Mouse (Mus musculus) frontal cortex, adult 2 months (tissue): ENCODE data around the gene Olfr1034. TPM values are rescaled to one million over a fixed set of nuclear protein-coding genes. Genes with fewer than 3 reads are reported as not detected.
"Not testable (repeated sequence)": the region's sequence is repeated elsewhere in the genome, so short reads cannot be mapped to it uniquely, and the experiment has no call there.

Experiments
- DNase-seq, 2 experiments: peaks; one replicate each; pipeline ENCODE4 v3.0.0; 2022; ENCODE audit warnings: low spot score in 1 of 2; ENCODE audit errors: extremely low spot score in 1 of 2
- polyA plus RNA-seq: library from polyadenylated mRNA; depleted of rRNA; stranded (reverse); fragments of >200 nt; gene quantifications from 2 replicates; pipeline ENCODE4 v1.2.3, GENCODE M21; 2012; rRNA removed

Olfr1034 gene
- 0.02 TPM in 1 of 2 replicates, not detected in the other for polyA plus RNA-seq

- DNase-seq: no peak
Observed at GRCm38 (mm10) chr2:86045561-86045960, at the start of gene Olfr1034. Gene Olfr1034 (plus strand): TSS chr2:86045861.

- no peak for DNase-seq
Observed at GRCm38 (mm10) chr2:86005240-86005639, 40.4 kb upstream of the Olfr1034 start, which contains the start of gene Olfr1032. Gene Olfr1032 (plus strand): TSS chr2:86005540.

- not testable (repeated sequence) for DNase-seq
Observed at GRCm38 (mm10) chr2:86020406-86020805, 25.3 kb upstream of the Olfr1034 start, which contains the start of gene Olfr1033. Gene Olfr1033 (plus strand): TSS chr2:86020633.

GRCm38 (mm10) chr2:86021518-86021917, 24.1 kb upstream of the Olfr1034 start:
- not testable (repeated sequence) for DNase-seq

- DNase-seq: not testable (repeated sequence)
Observed at GRCm38 (mm10) chr2:86050777-86051176, 5.1 kb downstream of the Olfr1034 start.

GRCm38 (mm10) chr2:86063766-86064165, 18.1 kb downstream of the Olfr1034 start:
- DNase-seq: not testable (repeated sequence)

GRCm38 (mm10) chr2:86070189-86070588, 24.5 kb downstream of the Olfr1034 start:
- DNase-seq: no peak

- DNase-seq: not testable (repeated sequence)
Observed at GRCm38 (mm10) chr2:86073692-86074091, 28.0 kb downstream of the Olfr1034 start, which contains the start of gene Olfr1036. Gene Olfr1036 (plus strand): TSS chr2:86073992.

- not testable (repeated sequence) for DNase-seq
Observed at GRCm38 (mm10) chr2:86080478-86080877, 34.8 kb downstream of the Olfr1034 start.

- no peak for DNase-seq
Observed at GRCm38 (mm10) chr2:86087285-86087684, 41.6 kb downstream of the Olfr1034 start, which contains the start of gene Olfr1037. Gene Olfr1037 (minus strand): TSS chr2:86087385.

Other genes starting within 250 kb of the Olfr1034 start
- gene Olfr1016, start 243.3 kb upstream of the Olfr1034 start, polyA plus RNA-seq: not detected in 2 replicates
- 0.27 TPM in 1 of 2 replicates, not detected in the other for gene Olfr1018, start 227.4 kb upstream of the Olfr1034 start, polyA plus RNA-seq
- gene Olfr1019, start 200.4 kb upstream of the Olfr1034 start, polyA plus RNA-seq: 0.06 TPM in 1 of 2 replicates, not detected in the other
- gene Olfr1020, start 198.8 kb upstream of the Olfr1034 start, polyA plus RNA-seq: not detected in 2 replicates
- not detected in 2 replicates for gene Olfr1022, start 177.3 kb upstream of the Olfr1034 start, polyA plus RNA-seq
- gene Olfr1023, start 160.2 kb upstream of the Olfr1034 start, polyA plus RNA-seq: not detected in 2 replicates
- gene Olfr1024, start 140.8 kb upstream of the Olfr1034 start, polyA plus RNA-seq: not detected in 2 replicates
- not detected in 2 replicates for gene Olfr1025-ps1, start 130.7 kb upstream of the Olfr1034 start, polyA plus RNA-seq
- gene Olfr1026, start 124.3 kb upstream of the Olfr1034 start, polyA plus RNA-seq: not detected in 2 replicates
- not detected in 2 replicates for gene Olfr1028, start 95.4 kb upstream of the Olfr1034 start, polyA plus RNA-seq
- gene Olfr1029, start 72.0 kb upstream of the Olfr1034 start, polyA plus RNA-seq: 0.08 and 0.11 TPM in 2 replicates
- gene Olfr1030, start 66.6 kb upstream of the Olfr1034 start, polyA plus RNA-seq: 0.04 TPM in 1 of 2 replicates, not detected in the other
- gene Olfr1031, start 55.6 kb upstream of the Olfr1034 start, polyA plus RNA-seq: not detected in 2 replicates
- gene Olfr1032, start 40.3 kb upstream of the Olfr1034 start, polyA plus RNA-seq: not detected in 2 replicates
- gene Olfr1033, start 25.2 kb upstream of the Olfr1034 start, polyA plus RNA-seq: 0.11 and 0.16 TPM in 2 replicates
- gene Olfr1036, start 28.1 kb downstream of the Olfr1034 start, polyA plus RNA-seq: not detected in 2 replicates
- not detected in 2 replicates for gene Olfr1037, start 41.5 kb downstream of the Olfr1034 start, polyA plus RNA-seq
- gene Olfr1039, start 90.1 kb downstream of the Olfr1034 start, polyA plus RNA-seq: not detected in 2 replicates
- not detected in 2 replicates for gene Olfr1040, start 100.9 kb downstream of the Olfr1034 start, polyA plus RNA-seq
- not detected in 2 replicates for gene Olfr1042, start 116.0 kb downstream of the Olfr1034 start, polyA plus RNA-seq
- not detected in 2 replicates for gene Olfr1043, start 121.7 kb downstream of the Olfr1034 start, polyA plus RNA-seq
- not detected in 2 replicates for gene Olfr1044, start 132.0 kb downstream of the Olfr1034 start, polyA plus RNA-seq
- 0.10 TPM in 1 of 2 replicates, not detected in the other for gene Olfr52, start 139.8 kb downstream of the Olfr1034 start, polyA plus RNA-seq
- 0.04 and 0.12 TPM in 2 replicates for gene Olfr1045, start 157.1 kb downstream of the Olfr1034 start, polyA plus RNA-seq
- not detected in 2 replicates for gene Olfr1046, start 173.5 kb downstream of the Olfr1034 start, polyA plus RNA-seq
- gene Olfr1047, start 185.5 kb downstream of the Olfr1034 start, polyA plus RNA-seq: not detected in 2 replicates
- 0.02 TPM in 1 of 2 replicates, not detected in the other for gene Olfr1048, start 194.4 kb downstream of the Olfr1034 start, polyA plus RNA-seq
- gene Olfr1049, start 212.5 kb downstream of the Olfr1034 start, polyA plus RNA-seq: not detected in 2 replicates
- not detected in 2 replicates for gene Olfr1051, start 233.2 kb downstream of the Olfr1034 start, polyA plus RNA-seq
- gene Olfr1052, start 246.6 kb downstream of the Olfr1034 start, polyA plus RNA-seq: 0.11 TPM in 1 of 2 replicates, not detected in the other